Mouse (Mus musculus) hindbrain, postnatal 0 days (tissue): ENCODE data around the gene Slc7a8. TPM values are rescaled to one million over a fixed set of nuclear protein-coding genes. Genes with fewer than 3 reads are reported as not detected.
A peak's percentile ranks its signal among the peaks of the same experiment; 100 is the strongest.

Experiments used
- ATAC-seq: fragments of 200-750 bp; cut with Nextera tagmentation; 2 replicates; pipeline ENCODE4 v1.8.0; 2017; ENCODE audit warnings: mild to moderate bottlenecking, moderate TSS enrichment, moderate library complexity
- DNase-seq: peaks from one replicate; pipeline ENCODE4 v3.0.0-alpha.2; 2015; ENCODE audit warnings: low spot score
- H3K27ac ChIP-seq: fragments of 300-500 bp; sonication (generic); 2 replicates; pipeline ENCODE4 v1.5.1; 2014; ENCODE audit warnings: mild to moderate bottlenecking
- H3K27me3 ChIP-seq: fragments of 300-500 bp; sonication (generic); 2 replicates; pipeline ENCODE4 v1.6.1; 2014; ENCODE audit warnings: low read length, mixed read lengths; ENCODE audit not compliant: insufficient read depth
- H3K36me3 ChIP-seq: fragments of 300-500 bp; sonication (generic); 2 replicates; pipeline ENCODE4 v1.6.1; 2014; ENCODE audit warnings: low read length, mixed read lengths; ENCODE audit not compliant: insufficient read depth
- H3K4me1 ChIP-seq: fragments of 300-500 bp; sonication (generic); 2 replicates; pipeline ENCODE4 v1.6.1; 2014; ENCODE audit warnings: antibody characterized with exemption, low read length, mixed read lengths; ENCODE audit not compliant: insufficient read depth
- H3K4me2 ChIP-seq: fragments of 300-500 bp; sonication (generic); 2 replicates; pipeline ENCODE4 v1.6.1; 2014; ENCODE audit warnings: low read depth, mild to moderate bottlenecking, low read length, moderate library complexity, mixed read lengths
- H3K4me3 ChIP-seq: fragments of 300-500 bp; sonication (generic); 2 replicates; pipeline ENCODE4 v1.5.1; 2014; ENCODE audit warnings: low read length
- H3K9ac ChIP-seq: fragments of 300-500 bp; sonication (generic); replicated peaks from 2 replicates; pipeline ENCODE4 v1.6.1; 2014; ENCODE audit warnings: mild to moderate bottlenecking, low read length, moderate library complexity, mixed read lengths
- H3K9me3 ChIP-seq: fragments of 300-500 bp; sonication (generic); 2 replicates; pipeline ENCODE4 v1.6.1; 2016; ENCODE audit warnings: low read length, mixed read lengths
- CTCF ChIP-seq: IDR thresholded peaks from 2 replicates; pipeline ENCODE4 v1.5.1; 2016; ENCODE audit warnings: antibody characterized with exemption, control low read depth, low read depth
- WGBS: fragments of 180-500 bp; shearing (Covaris S2); extraction: QIAGEN DNeasy Blood & Tissue Kit; methylation state at CpG from one replicate; pipeline ENCODE4 v1.1.7; 2014; 5-methylcytosine and 5-hydroxymethylcytosine counted together
- polyA plus RNA-seq: library from polyadenylated mRNA; unstranded; fragments of >200 nt; fragmentation: Nextera tagmentation; extraction: Ambion mirVana; gene quantifications from 2 replicates; pipeline ENCODE4 v1.2.1, GENCODE M21; 2015
- total RNA-seq: library from RNA; depleted of rRNA; stranded (reverse); fragments of >200 nt; gene quantifications from 2 replicates; pipeline ENCODE4 v1.2.3, GENCODE M21; 2014

Gene Slc7a8
- total and polyA plus RNA-seq, 2 experiments from 2014 or later, result 9.3 to 10.6 TPM

GRCm38 (mm10) chr14:54687251-54687650 is 94.5 kb downstream of the Slc7a8 start:
- 9% methylated on average over 8 of the region's 8 CpGs for WGBS
- Histone ChIP-seq H3K9me3 (no peaks in the 10 kb centered on the region), H3K4me1 (peaks cover 10% of the 10 kb centered on the region; the same call in 1 of the 2 replicates), H3K9ac (peak overlapping the region; percentile 63), H3K36me3 (peaks cover 13% of the 10 kb centered on the region), H3K27ac (no peak overlapping the region; the same call in 1 of the 2 replicates), H3K4me2 (peak overlapping the region; percentile 69), H3K27me3 (no peaks in the 10 kb centered on the region), H3K4me3 (peak overlapping the region; percentile 91)
- ATAC-seq (no peak), DNase-seq (peak; percentile 23)
- TF ChIP-seq CTCF, result no peak

GRCm38 (mm10) chr14:54686522-54687143 is 95.1 kb downstream of the Slc7a8 start, which contains the start of gene Acin1:
Acin1 (minus strand) TSS chr14:54686931.
- Histone ChIP-seq H3K4me1 (peaks cover 10% of the 10 kb centered on the region; the same call in 1 of the 2 replicates), H3K4me3 (peak within 1 kb of the TSS; percentile 91), H3K36me3 (peaks cover 13% of the 10 kb centered on the region), H3K9me3 (no peaks in the 10 kb centered on the region), H3K27me3 (no peaks in the 10 kb centered on the region), H3K9ac (peak within 1 kb of the TSS; percentile 95), H3K27ac (peak within 1 kb of the TSS; percentile 98), H3K4me2 (peak within 1 kb of the TSS; percentile 91)
- under 1% methylated on average over 44 of the region's 44 CpGs for WGBS
- peak; percentile 100 for DNase-seq
- peak; percentile 98 for ATAC-seq
- no peak for TF ChIP-seq CTCF

GRCm38 (mm10) chr14:54686063-54686521 is 95.7 kb downstream of the Slc7a8 start, which contains the start of gene 1700123O20Rik:
1700123O20Rik (plus strand) TSS chr14:54686216.
- DNase-seq (peak; percentile 92), ATAC-seq (peak; percentile 79)
- Histone ChIP-seq H3K27ac (peak within 1 kb of the TSS; percentile 98), H3K9ac (peak within 1 kb of the TSS; percentile 95), H3K36me3 (peaks cover 13% of the 10 kb centered on the region), H3K4me1 (peaks cover 10% of the 10 kb centered on the region; the same call in 1 of the 2 replicates), H3K9me3 (no peaks in the 10 kb centered on the region), H3K4me3 (peak within 1 kb of the TSS; percentile 91), H3K27me3 (no peaks in the 10 kb centered on the region), H3K4me2 (peak within 1 kb of the TSS; percentile 91)
- under 1% methylated on average over 41 of the region's 41 CpGs for WGBS
- TF ChIP-seq CTCF, result peak; percentile 68

GRCm38 (mm10) chr14:54685471-54685870 is 96.3 kb downstream of the Slc7a8 start:
- 12% methylated on average over 8 of the region's 8 CpGs for WGBS
- H3K9me3 ChIP-seq, result no peaks in the 10 kb centered on the region
- peak overlapping the region; percentile 95 for H3K9ac ChIP-seq
- no peak for DNase-seq
- H3K4me2 ChIP-seq, result peak overlapping the region; percentile 91
- TF ChIP-seq CTCF, result no peak
- H3K4me3 ChIP-seq, result peak overlapping the region; percentile 91
- H3K27ac ChIP-seq, result peak overlapping the region; percentile 98; the same call in 1 of the 2 replicates
- peaks cover 8% of the 10 kb centered on the region for H3K36me3 ChIP-seq
- peaks cover 10% of the 10 kb centered on the region; the same call in 1 of the 2 replicates for H3K4me1 ChIP-seq
- no peaks in the 10 kb centered on the region for H3K27me3 ChIP-seq
- ATAC-seq, result no peak

- no peak for ATAC-seq
Observed at GRCm38 (mm10) chr14:54682396-54682795, 99.3 kb downstream of the Slc7a8 start.

GRCm38 (mm10) chr14:54678657-54679304 is 103.0 kb downstream of the Slc7a8 start:
- ATAC-seq, result no peak
- H3K9ac ChIP-seq, result no peak overlapping the region
- no peaks in the 10 kb centered on the region for H3K27me3 ChIP-seq
- H3K4me2 ChIP-seq, result no peak overlapping the region
- WGBS, result 82% methylated on average over 16 of the region's 16 CpGs
- no peaks in the 10 kb centered on the region for H3K9me3 ChIP-seq
- no peak for DNase-seq
- peaks cover 34% of the 10 kb centered on the region for H3K36me3 ChIP-seq
- no peak overlapping the region for H3K27ac ChIP-seq
- H3K4me1 ChIP-seq, result no peaks in the 10 kb centered on the region
- no peak for TF ChIP-seq CTCF
- no peak overlapping the region for H3K4me3 ChIP-seq

More at GRCm38 (mm10) chr14:54682396-54682795, 99.3 kb downstream of the Slc7a8 start:
- H3K36me3 ChIP-seq, result peaks cover 11% of the 10 kb centered on the region
- 0 out of 2 replicates have a peak, but pooled peaks cover 6% of the 10 kb centered on the region for H3K4me1 ChIP-seq
- H3K9ac ChIP-seq, result no peak overlapping the region
- H3K27me3 ChIP-seq, result no peaks in the 10 kb centered on the region
- H3K4me3 ChIP-seq, result no peak overlapping the region
- H3K9me3 ChIP-seq, result no peaks in the 10 kb centered on the region
- WGBS, result 78% methylated on average over 3 of the region's 3 CpGs
- no peak overlapping the region for H3K27ac ChIP-seq
- H3K4me2 ChIP-seq, result no peak overlapping the region
- DNase-seq, result no peak
- TF ChIP-seq CTCF, result no peak
